Mouse (Mus musculus) lung, adult 2 months (tissue): ENCODE measurements around the gene Rreb1.

Experiments
- CTCF ChIP-seq: fragments of 200-500 bp; IDR thresholded peaks from 2 replicates; pipeline ENCODE4 v1.5.1; 2011; ENCODE audit warnings: mild to moderate bottlenecking, low read length, control low read depth; ENCODE audit not compliant: insufficient read depth
- POLR2A ChIP-seq: fragments of 200-500 bp; IDR thresholded peaks from 2 replicates; pipeline ENCODE4 v1.6.1; 2011; ENCODE audit warnings: low read depth, mild to moderate bottlenecking, control low read depth, low read length, borderline replicate concordance; ENCODE audit errors: extremely low read depth

DNA sequence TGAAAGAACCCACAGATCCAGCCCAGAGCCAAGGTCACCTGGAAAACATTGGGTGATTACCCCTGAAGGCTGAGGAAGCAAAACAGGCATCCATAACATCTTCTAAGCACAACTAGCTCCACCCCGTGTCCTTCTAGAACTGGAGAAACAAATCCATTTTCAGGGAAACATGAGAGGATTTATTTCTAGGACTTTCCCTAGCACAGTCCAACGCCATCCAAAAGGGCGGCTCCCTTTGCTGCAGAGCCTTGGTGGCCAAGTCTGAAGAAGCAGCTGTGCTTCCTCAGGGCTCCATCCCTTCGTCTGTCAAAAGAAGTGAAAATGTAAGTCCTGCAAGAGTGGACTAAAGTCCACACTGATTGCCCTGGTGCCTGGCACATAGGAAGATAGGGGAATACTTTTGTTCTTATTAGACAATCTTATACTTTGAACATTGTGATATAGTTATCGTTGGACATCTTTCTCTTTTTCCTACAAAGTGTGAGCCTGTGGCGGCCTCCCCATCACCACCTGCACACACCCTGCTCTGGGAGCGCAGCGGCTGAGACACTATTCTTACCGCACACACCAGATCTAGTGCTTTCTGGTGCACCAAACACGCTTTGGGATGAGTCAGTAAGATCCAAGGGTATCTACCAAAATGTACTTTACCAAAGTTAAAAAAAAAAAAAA is 18.7 kb upstream of the Rreb1 start:
- TF ChIP-seq POLR2A (no peak), CTCF (no peak)
